Mouse (Mus musculus): Measurements from ENCODE around the gene Htr7. TPM values are rescaled to one million over a fixed set of nuclear protein-coding genes. Genes with fewer than 3 reads are reported as not detected.

Gene Htr7
- total and polyA plus RNA-seq, 2 experiments from 2014 or later = 16.9 to 36.6 TPM

DNA sequence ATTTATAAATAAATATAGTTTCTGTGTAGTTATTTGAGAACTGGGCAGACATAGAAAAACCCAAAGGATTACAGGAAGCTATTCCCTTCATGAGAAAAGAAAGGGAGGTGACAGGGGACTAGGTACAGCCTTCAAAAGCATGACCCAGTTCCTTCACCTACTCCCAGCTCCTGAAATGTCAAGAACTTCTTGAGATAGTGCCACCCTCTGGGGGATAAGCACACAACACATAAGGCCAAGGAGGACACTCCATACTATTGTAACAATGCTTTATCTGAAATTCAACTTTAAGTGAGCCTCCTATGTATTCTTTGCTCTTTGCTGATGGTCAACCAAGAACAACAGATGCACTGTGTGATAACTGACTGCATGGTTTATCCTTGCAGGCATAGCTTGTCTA, 82.6 kb downstream of the Htr7 start:
- no peak overlapping the region for H3K27ac ChIP-seq
- DNase-seq (ENCODE audit: low spot score) = no peak
- H3K4me2 ChIP-seq (ENCODE audit: low read depth, low read length) = no peak overlapping the region
- H3K4me1 ChIP-seq (ENCODE audit: insufficient read depth, low read length) = no peaks in the 10 kb centered on the region
- ATAC-seq = no peak
- H3K4me3 ChIP-seq (ENCODE audit: low read length) = no peak overlapping the region
- no peaks in the 10 kb centered on the region for H3K36me3 ChIP-seq (ENCODE audit: insufficient read depth, low read length)
- no peak for TF ChIP-seq CTCF (IDR thresholded peaks at IDR 0.05; ENCODE audit: low read depth)
- H3K27me3 ChIP-seq (ENCODE audit: insufficient read depth, low read length) = no peaks in the 10 kb centered on the region
- no peaks in the 10 kb centered on the region for H3K9me3 ChIP-seq (ENCODE audit: low read length)
- no peak overlapping the region for H3K9ac ChIP-seq (replicated peaks; ENCODE audit: low read length)

DNA sequence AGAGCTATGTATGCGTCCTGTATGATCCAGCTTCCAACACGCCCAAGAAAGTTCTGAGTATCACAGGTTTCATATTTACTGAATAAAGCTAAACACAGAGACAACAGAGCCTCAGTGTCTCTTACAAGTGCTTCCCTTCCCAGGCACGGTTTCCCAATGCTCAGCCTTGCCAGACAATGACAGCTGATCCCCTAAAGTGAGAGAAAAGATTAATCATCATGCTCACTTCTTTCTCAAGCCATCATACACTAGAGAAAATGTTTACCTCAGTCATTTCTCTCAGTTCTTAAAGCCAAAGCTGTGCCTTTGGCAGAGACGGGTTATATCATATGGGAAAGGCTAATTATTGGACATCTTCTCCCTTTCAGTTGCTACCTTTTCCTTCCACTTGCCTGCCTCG, 99.7 kb downstream of the Htr7 start:
- Histone ChIP-seq H3K36me3 (ENCODE audit: insufficient read depth, low read length) (no peaks in the 10 kb centered on the region), H3K9ac (replicated peaks; ENCODE audit: low read length) (no peak overlapping the region), H3K4me2 (ENCODE audit: low read depth, low read length) (no peak overlapping the region), H3K4me3 (ENCODE audit: low read length) (no peak overlapping the region), H3K27me3 (ENCODE audit: insufficient read depth, low read length) (no peaks in the 10 kb centered on the region), H3K27ac (no peak overlapping the region), H3K4me1 (ENCODE audit: insufficient read depth, low read length) (no peaks in the 10 kb centered on the region), H3K9me3 (ENCODE audit: low read length) (no peaks in the 10 kb centered on the region)
- DNase-seq (ENCODE audit: low spot score) (no peak), ATAC-seq (no peak)
- 75% methylated on average over 5 of the region's 5 CpGs for WGBS
- TF ChIP-seq CTCF (IDR thresholded peaks at IDR 0.05; ENCODE audit: low read depth) = no peak

DNA sequence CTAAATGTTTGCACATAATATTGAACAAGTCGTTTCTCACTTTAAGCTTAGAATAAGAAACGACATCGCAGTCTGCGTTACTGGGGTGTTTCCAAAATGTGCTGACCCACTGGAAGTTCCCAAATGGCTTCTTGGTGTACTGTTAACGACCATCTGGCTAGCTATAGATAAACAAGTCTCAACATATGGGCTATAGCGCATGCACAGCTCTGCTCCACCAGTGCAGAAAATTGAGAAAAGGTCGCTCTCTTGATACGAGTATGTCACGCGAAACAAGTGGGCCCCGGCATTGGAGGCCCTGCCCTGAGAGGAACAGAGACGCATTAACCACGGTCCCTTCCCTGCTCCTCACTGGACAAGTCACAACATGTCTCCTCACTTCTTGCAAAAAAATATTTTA, 101.6 kb downstream of the Htr7 start:
- no peak for DNase-seq (ENCODE audit: low spot score)

DNA sequence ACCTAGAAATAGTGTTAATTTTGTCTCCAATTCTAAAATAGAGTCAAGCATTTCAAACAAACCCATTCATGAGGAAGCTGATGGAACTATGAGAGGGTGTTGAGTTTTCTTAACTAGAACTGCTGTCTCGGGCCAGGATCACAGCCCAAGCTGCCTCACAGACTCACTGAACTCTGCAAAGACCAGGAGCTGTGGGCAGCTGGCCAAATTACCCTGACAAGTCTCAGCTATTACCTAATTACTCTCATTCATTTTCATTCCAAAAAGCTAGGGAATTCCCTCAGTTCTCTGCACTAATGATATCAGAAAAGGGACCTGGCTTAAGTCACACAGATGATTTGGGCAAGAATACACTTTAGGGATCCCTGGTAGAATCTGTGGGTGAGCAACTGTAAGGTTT, 107.4 kb downstream of the Htr7 start:
- Histone ChIP-seq H3K4me2 (ENCODE audit: low read depth, low read length) (no peak overlapping the region), H3K4me1 (ENCODE audit: insufficient read depth, low read length) (no peaks in the 10 kb centered on the region), H3K9me3 (ENCODE audit: low read length) (no peaks in the 10 kb centered on the region), H3K9ac (replicated peaks; ENCODE audit: low read length) (no peak overlapping the region), H3K36me3 (ENCODE audit: insufficient read depth, low read length) (no peaks in the 10 kb centered on the region), H3K4me3 (ENCODE audit: low read length) (no peak overlapping the region), H3K27ac (no peak overlapping the region), H3K27me3 (ENCODE audit: insufficient read depth, low read length) (no peaks in the 10 kb centered on the region)
- DNase-seq (ENCODE audit: low spot score) (peak; percentile 53), ATAC-seq (no peak)
- 23% methylated on average over 1 of the region's 1 CpGs for WGBS
- TF ChIP-seq CTCF (IDR thresholded peaks at IDR 0.05; ENCODE audit: low read depth) = no peak

More for the DNA sequence above, 101.6 kb downstream of the Htr7 start:
- Histone ChIP-seq H3K4me1 (ENCODE audit: insufficient read depth, low read length) (no peaks in the 10 kb centered on the region), H3K27ac (no peak overlapping the region), H3K4me3 (ENCODE audit: low read length) (no peak overlapping the region), H3K4me2 (ENCODE audit: low read depth, low read length) (no peak overlapping the region), H3K9me3 (ENCODE audit: low read length) (no peaks in the 10 kb centered on the region), H3K27me3 (ENCODE audit: insufficient read depth, low read length) (no peaks in the 10 kb centered on the region), H3K9ac (replicated peaks; ENCODE audit: low read length) (no peak overlapping the region), H3K36me3 (ENCODE audit: insufficient read depth, low read length) (no peaks in the 10 kb centered on the region)
- WGBS = 80% methylated on average over 13 of the region's 13 CpGs
- TF ChIP-seq CTCF (IDR thresholded peaks at IDR 0.05; ENCODE audit: low read depth) = no peak
- no peak for ATAC-seq

DNA sequence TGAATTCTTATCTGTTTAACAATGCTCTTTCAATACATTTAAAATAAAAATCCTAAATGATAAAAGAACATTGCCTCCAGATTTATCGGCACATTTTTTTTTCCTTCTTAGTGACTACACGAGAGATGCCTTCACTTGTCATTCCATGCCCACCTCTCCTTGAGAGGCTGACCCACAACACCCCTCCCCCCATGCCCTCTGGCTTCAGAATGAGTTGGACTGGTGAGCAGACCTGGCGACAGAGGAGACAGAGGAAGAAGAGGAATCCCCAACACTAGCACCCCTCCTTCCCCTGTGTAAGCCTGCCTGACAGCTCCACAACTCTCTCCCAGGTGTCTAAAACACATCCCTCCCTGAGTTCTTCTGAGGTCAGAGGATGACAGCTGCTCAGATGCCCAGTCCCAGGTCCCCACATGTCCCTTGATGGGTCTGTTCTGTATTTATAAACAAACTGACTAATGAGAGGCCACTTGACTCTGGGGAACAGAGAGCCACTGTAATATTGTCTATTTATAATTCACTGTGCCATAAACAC, 132.3 kb downstream of the Htr7 start:
- H3K9me3 ChIP-seq (ENCODE audit: low read length) = no peaks in the 10 kb centered on the region
- ATAC-seq (no peak), DNase-seq (ENCODE audit: low spot score) (no peak)
- TF ChIP-seq CTCF (IDR thresholded peaks at IDR 0.05; ENCODE audit: low read depth) = no peak
- H3K4me3 ChIP-seq (ENCODE audit: low read length) = no peak overlapping the region
- no peaks in the 10 kb centered on the region for H3K27me3 ChIP-seq (ENCODE audit: insufficient read depth, low read length)
- no peak overlapping the region for H3K9ac ChIP-seq (replicated peaks; ENCODE audit: low read length)
- no peak overlapping the region for H3K27ac ChIP-seq
- WGBS = 58% methylated on average over 3 of the region's 3 CpGs
- H3K36me3 ChIP-seq (ENCODE audit: insufficient read depth, low read length) = no peaks in the 10 kb centered on the region
- peaks cover 11% of the 10 kb centered on the region; the same call in 1 of the 2 replicates for H3K4me1 ChIP-seq (ENCODE audit: insufficient read depth, low read length)
- no peak overlapping the region for H3K4me2 ChIP-seq (ENCODE audit: low read depth, low read length)

DNA sequence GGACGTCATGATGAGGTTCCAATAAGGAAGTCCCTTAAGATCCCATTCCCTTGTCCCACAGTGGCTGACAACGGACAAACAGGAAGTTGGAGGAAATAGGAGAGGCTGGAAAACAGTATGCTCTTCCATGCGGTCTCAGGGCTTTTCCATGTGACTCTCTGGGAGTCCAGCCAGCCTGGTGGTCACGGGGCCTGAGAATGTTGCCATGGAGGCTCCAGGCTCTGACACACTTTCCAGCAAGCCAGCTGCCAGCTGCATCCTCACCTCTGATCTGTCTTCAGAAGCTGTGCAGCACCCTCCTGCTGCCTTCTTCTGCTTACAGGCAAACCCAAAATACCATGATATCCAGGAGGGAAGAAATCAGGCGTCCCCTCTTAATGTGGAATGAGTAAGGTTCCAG, 132.9 kb downstream of the Htr7 start:
- Histone ChIP-seq H3K4me2 (ENCODE audit: low read depth, low read length) (no peak overlapping the region), H3K36me3 (ENCODE audit: insufficient read depth, low read length) (no peaks in the 10 kb centered on the region), H3K27me3 (ENCODE audit: insufficient read depth, low read length) (no peaks in the 10 kb centered on the region), H3K4me3 (ENCODE audit: low read length) (no peak overlapping the region), H3K9ac (replicated peaks; ENCODE audit: low read length) (no peak overlapping the region), H3K27ac (no peak overlapping the region), H3K4me1 (ENCODE audit: insufficient read depth, low read length) (peaks cover 11% of the 10 kb centered on the region; the same call in 1 of the 2 replicates), H3K9me3 (ENCODE audit: low read length) (no peaks in the 10 kb centered on the region)
- 31% methylated on average over 5 of the region's 5 CpGs for WGBS
- ATAC-seq (peak; percentile 97), DNase-seq (ENCODE audit: low spot score) (peak; percentile 85)
- TF ChIP-seq CTCF (IDR thresholded peaks at IDR 0.05; ENCODE audit: low read depth) = no peak

Other genes starting within 250 kb of the Htr7 start
- gene Rpp30, start 26.2 kb upstream of the Htr7 start, total RNA-seq (2014; rRNA removed) = 16.8 and 21.3 TPM in 2 replicates
- 72.8 and 77.7 TPM in 2 replicates for gene Rpp30, start 26.2 kb upstream of the Htr7 start, polyA plus RNA-seq (2015; fragmentation: Nextera tagmentation; extraction: Ambion mirVana)
- 0.10 and 0.29 TPM in 2 replicates for gene Ankrd1, start 62.6 kb upstream of the Htr7 start, total RNA-seq (2014; rRNA removed)
- gene Ankrd1, start 62.6 kb upstream of the Htr7 start, polyA plus RNA-seq (2015; fragmentation: Nextera tagmentation; extraction: Ambion mirVana) = 0.09 TPM in 1 of 2 replicates, not detected in the other